Mouse (Mus musculus) liver, postnatal 0 days (tissue): ENCODE results near the gene Fam114a2. TPM values are rescaled to one million over a fixed set of nuclear protein-coding genes. Genes with fewer than 3 reads are reported as not detected.
"Not testable (repeated sequence)": the region's sequence is repeated elsewhere in the genome, so short reads cannot be mapped to it uniquely, and the experiment has no call there.

ENCODE experiments used
- ATAC-seq: fragments of 200-750 bp; cut with Nextera tagmentation; 2 replicates; pipeline ENCODE4 v1.8.0; 2017; ENCODE audit warnings: mild to moderate bottlenecking, moderate library complexity
- DNase-seq: peaks from one replicate; pipeline ENCODE4 v3.0.0-alpha.2; 2016
- H3K27ac ChIP-seq: fragments of 300-500 bp; sonication (generic); 2 replicates; pipeline ENCODE4 v1.5.1; 2014; ENCODE audit warnings: antibody characterized with exemption, moderate library complexity, mild to moderate bottlenecking, low read depth
- H3K27me3 ChIP-seq: fragments of 300-500 bp; sonication (generic); 2 replicates; pipeline ENCODE4 v1.6.1; 2014; ENCODE audit warnings: low read length, control low read depth, mixed read lengths; ENCODE audit not compliant: insufficient read depth
- H3K36me3 ChIP-seq: fragments of 300-500 bp; sonication (generic); replicated peaks from 2 replicates; pipeline ENCODE4 v1.6.1; 2014; ENCODE audit warnings: mild to moderate bottlenecking, control low read depth, low read length, moderate library complexity, mixed read lengths; ENCODE audit not compliant: insufficient read depth
- H3K4me1 ChIP-seq: fragments of 300-500 bp; sonication (generic); 2 replicates; pipeline ENCODE4 v1.6.1; 2014; ENCODE audit warnings: antibody characterized with exemption, mild to moderate bottlenecking, control low read depth; ENCODE audit not compliant: insufficient read depth
- H3K4me2 ChIP-seq: fragments of 300-500 bp; sonication (generic); 2 replicates; pipeline ENCODE4 v1.6.1; 2014; ENCODE audit warnings: low read depth, mild to moderate bottlenecking, low read length, moderate library complexity, mixed read lengths
- H3K4me3 ChIP-seq: fragments of 300-500 bp; sonication (generic); 2 replicates; pipeline ENCODE4 v1.5.1; 2014; ENCODE audit warnings: low read depth, low read length
- H3K9ac ChIP-seq: fragments of 300-500 bp; sonication (generic); replicated peaks from 2 replicates; pipeline ENCODE4 v1.6.1; 2014; ENCODE audit warnings: mild to moderate bottlenecking, moderate library complexity
- H3K9me3 ChIP-seq: fragments of 300-500 bp; sonication (generic); 2 replicates; pipeline ENCODE4 v1.6.1; 2016; ENCODE audit warnings: mild to moderate bottlenecking, control low read depth, low read length, mixed read lengths
- CTCF ChIP-seq: sonication (generic); IDR thresholded peaks from 2 replicates; pipeline ENCODE4 v1.5.1; 2016; ENCODE audit warnings: antibody characterized with exemption, low read depth
- EP300 ChIP-seq: IDR thresholded peaks from 2 replicates; pipeline ENCODE4 v1.6.1; 2016; ENCODE audit warnings: antibody characterized with exemption, low read depth, mild to moderate bottlenecking
- WGBS: fragments of 180-500 bp; shearing (Covaris S2); extraction: QIAGEN DNeasy Blood & Tissue Kit; methylation state at CpG from one replicate; pipeline ENCODE4 v1.1.7; 2014; ENCODE audit not compliant: insufficient replicate concordance; 5-methylcytosine and 5-hydroxymethylcytosine counted together
- polyA plus RNA-seq: library from polyadenylated mRNA; unstranded; fragments of >200 nt; fragmentation: Nextera tagmentation; extraction: Ambion mirVana; gene quantifications from 2 replicates; pipeline ENCODE4 v1.2.1, GENCODE M21; 2015

The Fam114a2 gene
- 22.7 and 22.9 TPM in 2 replicates for polyA plus RNA-seq

DNA sequence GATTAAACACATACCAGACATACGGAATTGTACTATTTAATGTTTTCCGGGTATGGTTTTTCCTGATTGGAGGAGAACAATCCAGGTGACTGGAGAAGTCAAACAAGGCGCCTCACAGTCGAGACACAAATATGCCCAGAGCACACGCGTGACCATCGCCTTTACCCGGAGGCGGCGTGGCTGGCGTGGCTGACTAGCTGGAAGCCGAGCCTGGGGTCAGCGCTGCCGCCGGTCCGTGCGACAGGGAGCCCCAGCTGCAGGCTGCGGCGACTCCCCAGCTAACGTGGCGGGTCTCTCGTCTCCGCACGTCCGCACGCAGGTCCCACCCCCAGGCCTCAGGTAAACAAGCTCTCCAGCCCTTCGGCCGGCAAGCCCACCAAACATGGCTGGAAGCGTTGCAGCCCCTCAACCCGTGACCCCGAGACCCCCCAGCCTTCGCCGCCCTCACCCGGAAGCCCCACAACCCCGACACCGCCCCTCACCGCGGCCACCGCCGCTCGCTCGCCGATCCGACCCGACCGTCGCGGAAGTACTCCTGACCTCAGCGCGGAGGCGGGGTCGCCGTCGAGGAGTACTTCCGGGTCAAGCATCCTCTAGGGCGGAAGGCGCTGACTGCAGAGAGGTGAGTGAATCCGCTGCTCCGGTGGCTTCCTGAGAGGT lies at the start of gene Fam114a2, which contains the start of gene Mfap3:
Fam114a2 (minus strand) TSS at position 527 of the 660 bp plus-strand sequence.
Mfap3 (plus strand) TSS at position 574 of the 660 bp plus-strand sequence.
- peaks cover 12% of the 10 kb centered on the region for H3K4me1 ChIP-seq
- peaks cover 10% of the 10 kb centered on the region; the same call in 1 of the 2 replicates for H3K36me3 ChIP-seq
- ATAC-seq (peak; percentile 98), DNase-seq (peak; percentile 96)
- H3K4me2 ChIP-seq: peak within 1 kb of the TSS; percentile 85
- H3K9me3 ChIP-seq: no peaks in the 10 kb centered on the region
- no peak for TF ChIP-seq CTCF
- TF ChIP-seq EP300: no peak
- no peaks in the 10 kb centered on the region for H3K27me3 ChIP-seq
- WGBS: under 1% methylated on average over 52 of the region's 59 CpGs
- H3K27ac ChIP-seq: peak within 1 kb of the TSS; percentile 87
- peak within 1 kb of the TSS; percentile 91 for H3K9ac ChIP-seq
- peak within 1 kb of the TSS; percentile 94 for H3K4me3 ChIP-seq

DNA sequence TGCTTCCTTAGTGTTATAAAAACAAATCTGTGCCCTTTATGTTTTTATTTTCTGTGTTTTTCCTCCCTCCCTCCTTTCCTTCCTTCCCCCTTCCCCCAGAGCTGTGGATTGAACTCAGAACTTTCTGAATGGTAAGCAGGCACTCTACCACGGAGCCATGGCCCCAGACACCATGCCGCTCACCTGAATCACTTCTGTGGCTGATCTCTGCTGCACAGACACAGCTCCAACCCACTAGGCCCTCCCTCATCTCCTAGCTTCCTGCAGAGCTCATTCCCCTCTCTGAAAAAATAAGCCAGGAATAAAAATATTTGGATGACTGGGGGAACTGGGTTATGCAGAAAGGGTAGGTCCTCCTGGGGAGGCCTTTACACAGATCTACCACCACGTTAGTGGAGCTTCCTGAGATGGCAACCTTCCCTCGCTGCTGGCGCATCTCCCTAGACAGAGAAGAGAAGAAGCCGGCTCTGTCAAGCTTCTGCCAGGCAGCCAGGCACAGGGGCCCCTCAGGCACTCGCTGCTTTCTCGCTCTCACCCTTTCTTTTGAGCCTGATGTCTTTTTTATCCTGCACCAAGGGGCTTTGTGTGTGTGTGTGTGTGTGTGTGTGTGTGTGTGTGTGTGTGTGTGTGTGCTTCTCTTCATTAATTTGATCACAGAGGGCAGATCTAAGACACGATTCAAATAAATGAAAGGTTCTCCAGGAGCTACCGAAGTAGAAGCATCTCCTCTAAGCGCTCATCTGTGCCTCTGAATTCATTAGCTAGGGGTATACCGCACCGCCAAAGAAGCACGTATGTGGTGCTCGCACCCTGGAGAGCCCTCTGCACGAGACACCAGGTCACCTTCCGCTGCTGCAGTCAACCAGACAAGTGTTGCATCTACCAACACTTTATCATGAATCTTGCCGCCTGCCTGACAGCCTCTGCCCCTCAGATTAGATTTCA lies 47.9 kb upstream of the Fam114a2 start:
- Histone ChIP-seq H3K27me3 (no peaks in the 10 kb centered on the region), H3K4me3 (no peak overlapping the region), H3K4me2 (no peak overlapping the region), H3K4me1 (no peaks in the 10 kb centered on the region), H3K36me3 (no peaks in the 10 kb centered on the region), H3K9ac (no peak overlapping the region), H3K27ac (no peak overlapping the region), H3K9me3 (no peaks in the 10 kb centered on the region)
- DNase-seq: no peak
- TF ChIP-seq EP300: no peak
- TF ChIP-seq CTCF: no peak
- no peak for ATAC-seq
- 46% methylated on average over 18 of the region's 18 CpGs for WGBS

DNA sequence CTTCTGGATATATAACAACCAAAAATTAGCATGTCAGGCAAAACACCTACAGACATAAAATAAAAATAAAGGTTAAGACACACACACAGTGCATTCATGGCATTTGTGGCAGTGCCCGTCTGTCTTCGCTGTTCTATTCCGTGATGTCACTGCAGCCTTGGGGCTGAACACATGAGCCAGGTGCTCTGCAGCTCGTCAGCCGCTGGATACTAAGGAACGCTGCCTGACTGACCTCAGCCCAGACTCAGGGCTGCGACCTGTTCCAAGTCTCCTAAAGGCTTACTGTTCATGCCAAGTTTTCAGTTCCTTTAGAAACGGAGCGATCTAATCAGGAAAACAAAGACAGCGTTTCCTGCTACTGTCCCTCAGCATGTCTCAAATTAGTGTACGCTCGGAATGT lies 46.1 kb upstream of the Fam114a2 start:
- Histone ChIP-seq H3K36me3 (no peaks in the 10 kb centered on the region), H3K4me2 (no peak overlapping the region), H3K4me1 (no peaks in the 10 kb centered on the region), H3K9me3 (no peaks in the 10 kb centered on the region), H3K27ac (no peak overlapping the region), H3K9ac (no peak overlapping the region), H3K27me3 (no peaks in the 10 kb centered on the region), H3K4me3 (no peak overlapping the region)
- 60% methylated on average over 12 of the region's 12 CpGs for WGBS
- TF ChIP-seq CTCF: no peak
- TF ChIP-seq EP300: no peak
- no peak for DNase-seq
- ATAC-seq: no peak

DNA sequence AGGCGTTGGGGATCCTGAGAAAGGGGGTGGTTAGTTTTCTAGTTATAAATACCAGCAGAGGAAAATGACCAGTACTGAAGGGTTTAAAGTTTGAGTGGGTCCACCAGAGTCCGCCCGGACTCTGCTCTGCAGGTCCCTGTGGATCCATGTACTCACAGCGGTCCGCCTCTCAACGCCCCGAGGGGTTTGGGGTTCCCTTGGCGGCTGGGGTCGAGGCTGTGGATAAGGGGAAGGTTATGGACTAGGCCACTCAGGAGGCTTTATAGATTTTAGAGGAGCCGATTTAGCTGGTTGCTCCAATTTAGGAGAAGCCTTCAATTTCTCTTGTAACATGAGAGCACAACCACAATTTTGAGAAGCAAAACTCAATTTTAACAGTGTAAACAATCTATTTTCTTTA lies 39.5 kb upstream of the Fam114a2 start:
- WGBS: 91% methylated on average over 8 of the region's 10 CpGs
- H3K9ac ChIP-seq, H3K4me3 ChIP-seq, H3K36me3 ChIP-seq, ATAC-seq, H3K4me1 ChIP-seq, H3K27me3 ChIP-seq, H3K9me3 ChIP-seq, H3K4me2 ChIP-seq, H3K27ac ChIP-seq, DNase-seq: not testable (repeated sequence)

DNA sequence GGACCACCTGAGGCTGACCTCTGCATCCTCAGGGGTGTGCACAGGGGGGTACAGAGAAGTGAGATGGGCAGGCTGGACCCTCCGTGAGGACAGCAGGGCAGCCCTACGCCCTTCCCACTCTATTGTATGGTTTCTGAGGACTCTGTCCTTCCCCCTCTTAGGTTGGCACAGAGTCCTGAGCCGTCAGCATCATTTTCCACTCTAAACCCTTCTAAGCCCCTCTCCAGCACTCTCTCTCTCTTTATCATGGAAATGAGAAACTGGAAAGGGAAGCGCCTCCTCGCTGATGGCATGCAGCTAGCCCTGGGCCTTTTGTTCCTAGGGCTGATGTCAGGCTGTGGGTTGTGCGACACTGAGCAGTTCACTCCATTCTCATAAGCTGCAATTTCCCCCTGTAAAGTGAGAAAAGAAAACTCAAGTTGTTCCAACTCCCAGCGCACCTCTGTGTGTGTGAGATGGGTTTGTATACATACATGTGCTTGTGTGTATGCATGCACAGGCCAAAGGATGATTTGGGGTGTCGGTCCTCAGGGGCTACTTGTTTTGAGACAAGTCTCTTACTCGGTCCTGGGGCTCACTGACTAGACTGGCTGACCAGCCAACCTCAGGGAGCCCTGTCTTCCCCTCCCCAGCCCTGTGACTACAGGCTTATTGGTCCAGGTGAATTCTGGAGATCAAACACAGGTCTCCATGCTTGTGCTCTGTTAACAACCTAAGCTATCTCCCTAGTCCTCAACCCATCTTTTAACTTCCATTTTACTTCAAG lies 34.8 kb upstream of the Fam114a2 start:
- ATAC-seq: no peak
- TF ChIP-seq CTCF (no peak), EP300 (no peak)
- Histone ChIP-seq H3K36me3 (no peaks in the 10 kb centered on the region), H3K4me3 (no peak overlapping the region), H3K9ac (no peak overlapping the region), H3K27ac (no peak overlapping the region), H3K4me1 (no peaks in the 10 kb centered on the region), H3K27me3 (no peaks in the 10 kb centered on the region), H3K4me2 (no peak overlapping the region), H3K9me3 (no peaks in the 10 kb centered on the region)
- DNase-seq: no peak
- 66% methylated on average over 9 of the region's 9 CpGs for WGBS

DNA sequence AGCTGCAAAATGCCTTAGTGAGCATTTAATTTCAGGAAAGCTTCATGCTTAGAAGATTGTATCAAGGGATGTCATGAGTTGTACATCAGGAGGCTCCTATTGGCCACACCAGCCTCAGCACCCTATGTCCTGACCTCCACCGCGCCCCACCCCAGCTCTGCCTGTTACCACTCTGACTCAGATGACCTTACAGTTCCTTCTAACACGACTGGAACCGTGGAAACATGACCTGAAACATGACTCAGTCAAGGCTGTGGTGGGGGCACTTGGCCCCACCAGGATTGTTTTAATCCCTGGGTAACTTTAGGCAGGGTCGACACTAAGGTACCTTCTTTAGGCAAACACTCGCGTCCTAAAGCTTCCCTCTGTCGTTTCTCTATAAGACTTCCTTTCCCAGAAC lies 32.6 kb upstream of the Fam114a2 start:
- Histone ChIP-seq H3K27me3 (no peaks in the 10 kb centered on the region), H3K9me3 (no peaks in the 10 kb centered on the region), H3K9ac (no peak overlapping the region), H3K4me3 (no peak overlapping the region), H3K36me3 (no peaks in the 10 kb centered on the region), H3K4me2 (no peak overlapping the region), H3K4me1 (no peaks in the 10 kb centered on the region), H3K27ac (no peak overlapping the region)
- TF ChIP-seq CTCF: no peak
- no peak for TF ChIP-seq EP300
- whole genome bisulfite sequencing: 75% methylated on average over 8 of the region's 8 CpGs
- ATAC-seq (no peak), DNase-seq (no peak)
